Mouse (Mus musculus): ENCODE measurements around the gene Cdhr2. TPM values are rescaled to one million over a fixed set of nuclear protein-coding genes. Genes with fewer than 3 reads are reported as not detected.

Cdhr2 gene
- polyA plus RNA-seq, 1 experiment from 2014 or later: 3.1 TPM

DNA sequence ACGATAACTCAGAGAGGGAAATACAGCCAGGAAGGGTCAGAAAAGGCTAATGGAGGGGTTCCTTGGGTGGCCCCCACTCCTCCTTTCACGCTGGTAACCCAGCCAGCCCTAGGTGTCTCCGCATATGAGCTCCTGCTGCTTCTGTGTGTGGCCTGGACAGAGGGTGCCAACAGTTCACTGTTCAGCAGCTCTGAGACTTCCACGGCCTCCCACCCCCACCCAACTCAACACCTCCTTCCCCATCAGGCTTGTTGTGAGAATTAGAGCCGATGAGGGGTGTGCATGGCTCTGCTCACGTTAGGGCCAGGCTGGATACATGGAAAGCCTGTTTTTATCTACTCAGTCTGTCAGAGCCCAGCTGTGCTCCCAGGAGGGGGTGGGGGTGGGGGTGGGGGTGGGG is 44.8 kb downstream of the Cdhr2 start:
- Histone ChIP-seq H3K27ac (replicated peaks) (no peak overlapping the region), H3K4me2 (replicated peaks; ENCODE audit: low read depth) (no peak overlapping the region), H3K9me3 (ENCODE audit: control insufficient read depth, low read length) (no peaks in the 10 kb centered on the region), H3K9ac (ENCODE audit: low read length) (no peak overlapping the region), H3K36me3 (ENCODE audit: control insufficient read depth, insufficient read depth, low read length) (no peaks in the 10 kb centered on the region), H3K4me1 (replicated peaks; ENCODE audit: control insufficient read depth, insufficient read depth) (peaks cover 3% of the 10 kb centered on the region; the same call in 1 of the 2 replicates), H3K4me3 (ENCODE audit: low read depth, low read length) (no peak overlapping the region), H3K27me3 (ENCODE audit: control insufficient read depth, insufficient read depth, low read length) (no peaks in the 10 kb centered on the region; the same call in 1 of the 2 replicates)
- ATAC-seq (ENCODE audit: low FRiP score, low TSS enrichment) (no peak), DNase-seq (ENCODE audit: low spot score) (no peak)
- 39% methylated on average over 6 of the region's 6 CpGs for WGBS
- TF ChIP-seq EP300 (optimal IDR thresholded peaks at IDR 0.05) (no peak), CTCF (IDR thresholded peaks at IDR 0.05; ENCODE audit: low read depth) (no peak)

DNA sequence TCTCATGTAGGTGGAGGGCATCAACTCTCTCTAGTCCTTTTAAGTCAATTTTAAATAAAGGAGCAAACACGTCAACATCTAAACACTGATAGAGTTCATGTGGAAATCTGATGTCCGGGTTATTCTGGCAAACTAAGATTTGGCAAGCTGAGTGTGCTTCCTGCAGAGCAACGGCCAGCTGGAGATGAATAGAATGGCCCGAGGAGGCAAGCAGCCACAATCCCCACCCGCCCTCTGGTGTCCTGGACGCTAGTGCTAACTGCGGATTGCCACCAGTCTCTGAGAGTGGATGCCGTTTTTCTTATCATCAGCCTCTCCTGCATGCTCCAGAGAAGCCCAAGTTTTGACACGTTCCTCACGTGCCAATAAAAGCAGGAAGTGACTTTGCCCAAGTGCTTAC is 45.6 kb downstream of the Cdhr2 start:
- Histone ChIP-seq H3K4me1 (replicated peaks; ENCODE audit: control insufficient read depth, insufficient read depth) (peaks cover 3% of the 10 kb centered on the region; the same call in 1 of the 2 replicates), H3K4me2 (replicated peaks; ENCODE audit: low read depth) (no peak overlapping the region), H3K9ac (ENCODE audit: low read length) (no peak overlapping the region), H3K27ac (replicated peaks) (no peak overlapping the region), H3K27me3 (ENCODE audit: control insufficient read depth, insufficient read depth, low read length) (no peaks in the 10 kb centered on the region; the same call in 1 of the 2 replicates), H3K4me3 (ENCODE audit: low read depth, low read length) (no peak overlapping the region), H3K9me3 (ENCODE audit: control insufficient read depth, low read length) (no peaks in the 10 kb centered on the region), H3K36me3 (ENCODE audit: control insufficient read depth, insufficient read depth, low read length) (no peaks in the 10 kb centered on the region)
- no peak for ATAC-seq (ENCODE audit: low FRiP score, low TSS enrichment)
- 40% methylated on average over 10 of the region's 10 CpGs for WGBS
- no peak for DNase-seq (ENCODE audit: low spot score)
- TF ChIP-seq CTCF (IDR thresholded peaks at IDR 0.05; ENCODE audit: low read depth) (no peak), EP300 (optimal IDR thresholded peaks at IDR 0.05) (no peak)

DNA sequence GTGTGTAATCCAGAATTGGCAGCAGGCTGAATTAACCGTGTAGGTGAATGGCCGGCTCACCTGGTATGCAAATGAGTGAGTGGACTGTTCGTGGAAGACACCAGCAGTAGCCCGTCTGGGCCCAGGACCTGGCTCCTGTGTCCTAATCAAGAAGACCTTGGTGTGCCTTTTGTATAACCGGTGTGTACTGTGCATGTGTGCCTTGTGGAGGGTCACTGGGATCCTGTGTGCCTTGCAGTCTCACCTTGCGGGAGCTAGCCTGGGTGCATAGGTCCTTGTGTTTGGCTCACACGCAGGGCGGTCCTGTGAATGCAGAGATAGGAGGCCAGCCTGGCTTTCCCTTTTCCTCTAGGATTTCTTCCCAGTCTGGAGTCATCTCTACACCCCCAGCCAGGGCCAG is 46.9 kb downstream of the Cdhr2 start:
- 83% methylated on average over 8 of the region's 8 CpGs for WGBS
- TF ChIP-seq EP300 (optimal IDR thresholded peaks at IDR 0.05): no peak
- no peak for TF ChIP-seq CTCF (IDR thresholded peaks at IDR 0.05; ENCODE audit: low read depth)
- no peak overlapping the region for H3K27ac ChIP-seq (replicated peaks)
- no peaks in the 10 kb centered on the region; the same call in 1 of the 2 replicates for H3K27me3 ChIP-seq (ENCODE audit: control insufficient read depth, insufficient read depth, low read length)
- no peak overlapping the region for H3K4me3 ChIP-seq (ENCODE audit: low read depth, low read length)
- peaks cover 3% of the 10 kb centered on the region; the same call in 1 of the 2 replicates for H3K4me1 ChIP-seq (replicated peaks; ENCODE audit: control insufficient read depth, insufficient read depth)
- no peak overlapping the region for H3K4me2 ChIP-seq (replicated peaks; ENCODE audit: low read depth)
- no peaks in the 10 kb centered on the region for H3K36me3 ChIP-seq (ENCODE audit: control insufficient read depth, insufficient read depth, low read length)
- no peak overlapping the region for H3K9ac ChIP-seq (ENCODE audit: low read length)
- H3K9me3 ChIP-seq (ENCODE audit: control insufficient read depth, low read length): no peaks in the 10 kb centered on the region
- no peak for ATAC-seq (ENCODE audit: low FRiP score, low TSS enrichment)
- DNase-seq (ENCODE audit: low spot score): no peak

DNA sequence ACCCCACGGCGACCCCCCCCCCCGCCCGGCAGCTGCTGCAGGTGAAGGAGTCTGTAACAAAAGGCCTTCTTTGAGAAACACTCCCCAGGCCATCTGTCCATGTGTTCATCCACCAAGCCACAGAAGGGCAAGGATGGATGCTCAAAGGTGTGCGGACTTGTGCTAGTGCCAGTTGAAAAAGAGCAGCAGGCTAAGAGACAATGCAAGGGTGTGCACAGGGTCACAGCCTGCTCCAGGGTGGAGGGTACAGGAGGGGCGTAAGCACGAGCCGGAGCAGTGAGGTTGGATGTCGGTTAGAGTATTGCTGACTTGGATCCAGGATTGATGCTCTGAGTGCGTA is 47.4 kb downstream of the Cdhr2 start:
- ATAC-seq (ENCODE audit: low FRiP score, low TSS enrichment) (no peak), DNase-seq (ENCODE audit: low spot score) (no peak)
- Histone ChIP-seq H3K4me2 (replicated peaks; ENCODE audit: low read depth) (no peak overlapping the region), H3K27me3 (ENCODE audit: control insufficient read depth, insufficient read depth, low read length) (no peaks in the 10 kb centered on the region; the same call in 1 of the 2 replicates), H3K4me3 (ENCODE audit: low read depth, low read length) (no peak overlapping the region), H3K9ac (ENCODE audit: low read length) (no peak overlapping the region), H3K27ac (replicated peaks) (no peak overlapping the region), H3K36me3 (ENCODE audit: control insufficient read depth, insufficient read depth, low read length) (no peaks in the 10 kb centered on the region), H3K4me1 (replicated peaks; ENCODE audit: control insufficient read depth, insufficient read depth) (peaks cover 3% of the 10 kb centered on the region; the same call in 1 of the 2 replicates), H3K9me3 (ENCODE audit: control insufficient read depth, low read length) (no peaks in the 10 kb centered on the region)
- TF ChIP-seq CTCF (IDR thresholded peaks at IDR 0.05; ENCODE audit: low read depth) (no peak), EP300 (optimal IDR thresholded peaks at IDR 0.05) (no peak)
- WGBS: 45% methylated on average over 10 of the region's 10 CpGs

DNA sequence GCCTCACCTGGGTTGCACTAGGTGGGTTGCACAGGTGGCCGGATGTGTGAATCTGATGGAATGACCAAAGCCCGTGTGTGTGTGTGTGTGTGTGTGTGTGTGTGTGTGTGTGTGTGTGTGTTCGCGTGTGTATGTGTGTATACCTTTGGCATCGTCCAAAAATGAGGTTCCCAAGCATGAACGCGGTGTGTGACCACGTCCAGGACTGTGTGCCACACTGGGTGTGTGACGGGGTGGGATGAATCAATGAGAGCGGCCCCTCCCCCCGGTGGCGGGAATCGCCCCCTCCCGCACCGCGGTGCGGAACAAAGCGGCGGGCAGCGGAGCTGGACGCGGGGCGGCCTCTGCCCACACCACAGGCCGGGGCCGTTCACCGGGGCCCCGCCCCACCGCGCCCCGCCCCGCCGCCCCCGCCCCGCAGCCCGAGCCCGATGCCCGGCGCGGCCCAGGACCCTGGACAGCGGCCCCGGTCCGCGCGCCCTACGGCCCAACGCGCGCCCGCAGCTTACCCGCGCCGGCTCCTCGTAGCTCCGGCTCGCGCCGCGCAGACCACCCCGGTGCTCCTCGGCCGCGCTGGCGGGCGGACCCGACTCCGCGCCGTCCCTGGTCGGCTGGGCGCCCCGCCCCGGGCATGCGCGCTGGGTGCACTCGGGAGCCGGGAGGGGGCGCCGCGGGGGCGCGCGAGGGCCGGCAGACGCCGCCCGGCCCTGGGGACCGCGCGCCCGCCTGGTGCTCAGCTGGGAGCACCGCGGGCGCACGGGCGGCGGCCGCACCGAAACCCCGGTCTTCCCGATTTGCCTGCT is 48.0 kb downstream of the Cdhr2 start:
- Histone ChIP-seq H3K27ac (replicated peaks) (no peak overlapping the region), H3K9ac (ENCODE audit: low read length) (no peak overlapping the region), H3K4me1 (replicated peaks; ENCODE audit: control insufficient read depth, insufficient read depth) (peaks cover 3% of the 10 kb centered on the region; the same call in 1 of the 2 replicates), H3K27me3 (ENCODE audit: control insufficient read depth, insufficient read depth, low read length) (no peaks in the 10 kb centered on the region; the same call in 1 of the 2 replicates), H3K9me3 (ENCODE audit: control insufficient read depth, low read length) (no peaks in the 10 kb centered on the region), H3K36me3 (ENCODE audit: control insufficient read depth, insufficient read depth, low read length) (no peaks in the 10 kb centered on the region), H3K4me2 (replicated peaks; ENCODE audit: low read depth) (peak overlapping the region; percentile 69), H3K4me3 (ENCODE audit: low read depth, low read length) (peak overlapping the region; percentile 43)
- 2% methylated on average over 48 of the region's 100 CpGs for WGBS
- TF ChIP-seq EP300 (optimal IDR thresholded peaks at IDR 0.05): no peak
- no peak for TF ChIP-seq CTCF (IDR thresholded peaks at IDR 0.05; ENCODE audit: low read depth)
- ATAC-seq (ENCODE audit: low FRiP score, low TSS enrichment): peak; percentile 70
- DNase-seq (ENCODE audit: low spot score): peak; percentile 39

DNA sequence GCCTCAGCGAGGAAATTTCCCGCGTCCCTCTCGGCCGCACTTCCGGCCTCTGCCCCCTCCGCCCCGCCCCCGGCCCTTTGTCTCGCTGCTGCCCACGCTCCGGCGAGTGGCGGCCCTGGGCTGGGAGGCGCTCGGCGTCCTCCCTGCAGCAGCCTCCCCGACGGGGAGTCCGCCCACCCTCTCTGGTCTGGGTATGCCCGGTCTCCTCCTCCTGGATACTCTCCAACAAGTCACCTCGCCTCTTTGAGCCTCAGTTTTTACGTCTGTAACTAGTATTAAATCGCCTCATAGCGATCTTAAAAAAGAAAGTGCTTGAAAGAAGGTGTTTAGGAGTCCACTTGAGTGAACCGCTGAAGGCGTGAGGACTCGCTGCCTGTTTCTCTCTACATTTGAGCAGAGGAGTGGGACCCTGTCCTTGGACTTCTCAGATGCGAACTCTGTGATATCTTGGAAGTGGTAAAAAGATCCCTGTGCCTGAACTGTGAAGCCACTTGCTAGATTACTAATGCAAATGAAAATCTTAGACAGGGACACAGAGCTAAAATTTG is 48.7 kb downstream of the Cdhr2 start, which contains the start of gene Gprin1:
Gene Gprin1 (minus strand): TSS at position 11 of the 548 bp plus-strand sequence.
- no peaks in the 10 kb centered on the region; the same call in 1 of the 2 replicates for H3K27me3 ChIP-seq (ENCODE audit: control insufficient read depth, insufficient read depth, low read length)
- TF ChIP-seq CTCF (IDR thresholded peaks at IDR 0.05; ENCODE audit: low read depth): no peak
- TF ChIP-seq EP300 (optimal IDR thresholded peaks at IDR 0.05): no peak
- no peaks in the 10 kb centered on the region for H3K36me3 ChIP-seq (ENCODE audit: control insufficient read depth, insufficient read depth, low read length)
- peak within 1 kb of the TSS; percentile 43 for H3K4me3 ChIP-seq (ENCODE audit: low read depth, low read length)
- no peaks in the 10 kb centered on the region for H3K9me3 ChIP-seq (ENCODE audit: control insufficient read depth, low read length)
- no peak within 1 kb of the TSS for H3K9ac ChIP-seq (ENCODE audit: low read length)
- WGBS: 5% methylated on average over 21 of the region's 29 CpGs
- H3K4me2 ChIP-seq (replicated peaks; ENCODE audit: low read depth): peak within 1 kb of the TSS; percentile 69
- no peak for DNase-seq (ENCODE audit: low spot score)
- no peak for ATAC-seq (ENCODE audit: low FRiP score, low TSS enrichment)
- H3K27ac ChIP-seq (replicated peaks): no peak within 1 kb of the TSS
- peaks cover 3% of the 10 kb centered on the region; the same call in 1 of the 2 replicates for H3K4me1 ChIP-seq (replicated peaks; ENCODE audit: control insufficient read depth, insufficient read depth)

All from stomach, postnatal 0 days (tissue).